Mouse (Mus musculus): ENCODE measurements around the gene Ifit3b.
"Not testable (repeated sequence)": the region's sequence is repeated elsewhere in the genome, so short reads cannot be mapped to it uniquely, and the experiment has no call there.

DNA sequence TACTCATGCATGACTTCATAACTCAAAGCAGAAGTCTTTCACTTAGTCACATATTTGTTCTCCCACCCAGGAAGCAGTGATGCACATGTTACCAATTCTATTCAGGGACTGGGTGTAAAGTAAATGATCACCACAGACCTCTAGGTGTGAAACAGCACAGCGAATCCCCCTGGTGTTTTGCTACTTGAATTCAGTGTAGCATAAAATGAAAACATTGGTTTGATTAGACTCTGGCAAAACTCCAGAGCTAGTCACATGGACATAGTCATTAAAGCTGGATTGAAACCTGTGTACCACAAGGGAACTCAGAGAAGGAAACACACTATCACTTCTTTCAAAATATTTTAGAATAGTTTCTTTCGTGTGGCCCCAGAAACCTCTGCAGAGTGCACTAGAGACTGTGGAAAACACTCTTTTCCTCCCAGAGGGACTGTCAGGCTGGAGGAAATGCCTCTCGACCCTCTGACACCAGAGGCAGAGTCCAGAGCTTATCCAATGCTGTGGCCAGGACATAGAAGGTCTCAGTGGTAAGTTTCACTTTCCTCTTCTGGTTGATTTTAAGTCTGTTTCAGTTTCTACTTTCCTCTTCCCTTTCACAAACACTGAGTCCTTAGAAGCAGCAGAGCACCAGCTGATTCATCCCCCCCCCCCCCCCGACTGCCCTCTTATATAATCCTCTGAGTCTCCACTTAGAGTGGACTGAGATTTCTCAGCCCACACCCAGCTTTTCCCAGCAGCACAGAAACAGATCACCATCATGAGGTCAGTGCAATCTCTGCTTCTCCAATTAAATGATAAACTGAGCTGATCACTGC, at the start of gene Ifit3b:
- TF ChIP-seq GATA1 (IDR thresholded peaks at IDR 0.05; ENCODE audit: borderline replicate concordance, low read length); POLR2AphosphoS5 (IDR thresholded peaks at IDR 0.05; ENCODE audit: insufficient replicate concordance, low read depth, low read length): not testable (repeated sequence)

All from G1E (cell line).